Mouse (Mus musculus) neutrophil, adult 5-6 weeks (primary cell): Measurements from ENCODE around the gene Cep97. TPM values are rescaled to one million over a fixed set of nuclear protein-coding genes. Genes with fewer than 3 reads are reported as not detected.

ENCODE experiments used
- total RNA-seq: library from RNA; stranded (forward); fragments of 200-1000 nt; gene quantifications from 2 replicates; pipeline ENCODE4 v1.2.3, GENCODE M21; 2017

The Cep97 gene
- total RNA-seq, 1 experiment from 2014 or later, result 20.9 TPM

Other genes starting within 250 kb of the Cep97 start
- gene Nfkbiz, start 96.0 kb downstream of the Cep97 start, total RNA-seq, result 138 and 154 TPM in 2 replicates
- 16.8 and 16.9 TPM in 2 replicates for gene Nxpe3, start 39.6 kb downstream of the Cep97 start, total RNA-seq
- 417 and 420 TPM in 2 replicates for gene Rpl24, start 31.4 kb upstream of the Cep97 start, total RNA-seq
- 49.6 and 49.8 TPM in 2 replicates for gene Zbtb11, start 39.0 kb upstream of the Cep97 start, total RNA-seq
- 87.3 and 91.0 TPM in 2 replicates for gene Pcnp, start 94.9 kb upstream of the Cep97 start, total RNA-seq
- gene Trmt10c, start 103.0 kb upstream of the Cep97 start, total RNA-seq, result 25.3 and 25.5 TPM in 2 replicates
- gene Senp7, start 113.5 kb upstream of the Cep97 start, total RNA-seq, result 107 and 127 TPM in 2 replicates